Mouse (Mus musculus) heart, adult 2 months (tissue): ENCODE data around the gene Tnfrsf12a.

ENCODE experiments used
- EP300 ChIP-seq: fragments of 200-500 bp; IDR thresholded peaks from 2 replicates; pipeline ENCODE4 v1.6.1; 2011; ENCODE audit warnings: low read depth, low read length, control low read depth; ENCODE audit not compliant: insufficient read depth
- POLR2A ChIP-seq: fragments of 200-500 bp; IDR thresholded peaks from 2 replicates; pipeline ENCODE4 v1.6.1; 2011; ENCODE audit warnings: mild to moderate bottlenecking, low read depth, low read length, control low read depth; ENCODE audit not compliant: insufficient read depth

DNA sequence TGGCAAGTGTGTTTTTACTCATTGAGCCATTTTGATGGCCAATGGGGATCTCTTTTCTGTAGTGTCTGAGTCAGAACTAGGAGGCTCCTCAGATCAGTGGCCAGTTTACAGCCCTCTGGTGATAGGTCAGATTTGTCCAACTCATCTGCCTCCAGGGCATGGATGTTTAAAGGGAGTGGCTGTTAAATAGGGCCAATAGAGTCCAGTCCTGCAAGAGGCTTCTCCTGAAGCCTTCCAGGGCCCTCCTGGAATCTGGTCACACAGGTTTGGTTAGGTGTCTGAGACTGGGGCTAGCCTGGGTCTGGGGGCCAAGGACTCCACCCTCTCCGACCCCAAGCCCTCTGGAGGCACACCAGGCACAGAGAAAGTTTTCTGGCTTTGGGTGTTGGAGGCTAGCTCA lies 17.2 kb upstream of the Tnfrsf12a start:
- TF ChIP-seq POLR2A, result no peak
- no peak for TF ChIP-seq EP300
